Mouse (Mus musculus) bone marrow macrophage, adult 2 months (primary cell): ENCODE data around the gene Cyp2j5.

Experiments
- CTCF ChIP-seq: IDR thresholded peaks from 2 replicates; pipeline ENCODE4 v1.5.1; 2012; ENCODE audit warnings: low read depth, mild to moderate bottlenecking, low read length, moderate library complexity
- POLR2A ChIP-seq: IDR thresholded peaks from 2 replicates; pipeline ENCODE4 v1.6.1; 2012; ENCODE audit warnings: mild to moderate bottlenecking, low read depth, low read length, borderline replicate concordance

- TF ChIP-seq CTCF, result no peak
- TF ChIP-seq POLR2A, result no peak
Observed at GRCm38 (mm10) chr4:96698218-96698561, 34.2 kb upstream of the Cyp2j5 start.
